Mouse (Mus musculus): ENCODE measurements around the gene Rab28. TPM values are rescaled to one million over a fixed set of nuclear protein-coding genes. Genes with fewer than 3 reads are reported as not detected.

The Rab28 gene
- total RNA-seq, 4 experiments from 2014 or later: 95.5 to 106 (median 97.0) TPM

DNA sequence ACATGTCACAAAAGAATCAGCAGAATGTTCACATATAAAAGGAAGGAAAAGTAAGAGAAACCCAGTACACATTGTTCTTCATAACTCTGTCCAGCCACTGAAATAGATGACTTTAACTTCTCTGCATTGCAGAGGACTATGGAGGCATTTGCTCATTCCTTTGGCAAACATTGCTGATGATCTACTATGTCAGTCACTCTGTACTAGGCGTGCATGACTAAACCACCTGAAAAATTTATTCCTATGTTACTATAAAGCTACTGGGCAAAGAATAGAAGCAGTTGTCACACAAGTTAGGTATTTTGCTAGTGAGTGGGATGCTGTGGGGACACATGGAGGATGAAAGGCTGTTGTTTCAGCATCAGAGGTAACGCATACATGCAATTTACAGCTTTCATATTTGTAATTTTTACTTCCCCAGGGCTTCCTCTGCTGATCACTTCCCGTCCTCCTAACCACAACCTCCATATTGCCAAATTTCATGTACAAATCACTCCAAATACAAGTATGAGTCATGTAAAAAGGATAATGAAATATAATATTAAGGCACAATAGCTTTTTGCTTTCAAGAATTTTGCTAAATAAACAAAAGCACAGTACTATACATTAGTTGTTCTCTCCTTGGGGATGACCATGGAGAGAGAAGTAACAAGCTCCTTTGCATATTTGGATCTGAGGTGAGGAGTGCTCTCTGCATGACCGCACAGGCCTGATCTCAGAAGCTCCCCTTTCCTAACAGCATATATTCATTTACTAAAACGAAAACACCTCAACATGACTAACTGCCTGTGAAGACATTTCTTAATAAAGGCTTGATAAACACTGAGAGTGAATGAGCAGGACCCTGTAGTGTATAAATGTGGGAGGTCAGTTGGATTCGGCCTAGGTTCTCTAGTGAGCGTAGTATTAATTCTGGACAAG is 80.5 kb downstream of the Rab28 start:
- DNase-seq (ENCODE audit: low spot score): no peak

GRCm38 (mm10) chr5:41625544-41625943 is 82.4 kb downstream of the Rab28 start:
- DNase-seq (ENCODE audit: low spot score): no peak

GRCm38 (mm10) chr5:41621748-41622147 is 86.2 kb downstream of the Rab28 start:
- no peak for DNase-seq (ENCODE audit: low spot score)

DNA sequence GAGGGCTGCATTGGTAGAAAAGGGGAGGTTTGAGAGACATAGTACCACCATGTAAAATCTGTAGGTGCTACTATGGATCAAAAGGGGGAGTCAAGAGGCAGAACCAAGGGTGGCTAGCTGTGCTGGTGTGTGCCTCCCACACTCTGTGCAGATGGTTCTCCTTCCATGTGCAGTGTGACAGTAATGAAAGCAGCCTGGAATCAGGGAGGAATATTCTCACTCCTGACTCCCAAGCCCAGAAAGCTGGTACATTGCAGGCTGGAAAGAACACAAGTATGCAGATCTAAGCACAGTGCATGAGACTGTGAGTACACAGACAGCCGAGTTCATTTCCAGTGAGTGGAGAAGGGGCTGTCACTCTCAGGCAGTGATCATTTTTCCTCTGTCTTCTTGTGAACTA is 89.0 kb downstream of the Rab28 start:
- no peak for DNase-seq (ENCODE audit: low spot score)

GRCm38 (mm10) chr5:41610447-41611030 is 97.4 kb downstream of the Rab28 start:
- DNase-seq (ENCODE audit: low spot score): no peak

DNA sequence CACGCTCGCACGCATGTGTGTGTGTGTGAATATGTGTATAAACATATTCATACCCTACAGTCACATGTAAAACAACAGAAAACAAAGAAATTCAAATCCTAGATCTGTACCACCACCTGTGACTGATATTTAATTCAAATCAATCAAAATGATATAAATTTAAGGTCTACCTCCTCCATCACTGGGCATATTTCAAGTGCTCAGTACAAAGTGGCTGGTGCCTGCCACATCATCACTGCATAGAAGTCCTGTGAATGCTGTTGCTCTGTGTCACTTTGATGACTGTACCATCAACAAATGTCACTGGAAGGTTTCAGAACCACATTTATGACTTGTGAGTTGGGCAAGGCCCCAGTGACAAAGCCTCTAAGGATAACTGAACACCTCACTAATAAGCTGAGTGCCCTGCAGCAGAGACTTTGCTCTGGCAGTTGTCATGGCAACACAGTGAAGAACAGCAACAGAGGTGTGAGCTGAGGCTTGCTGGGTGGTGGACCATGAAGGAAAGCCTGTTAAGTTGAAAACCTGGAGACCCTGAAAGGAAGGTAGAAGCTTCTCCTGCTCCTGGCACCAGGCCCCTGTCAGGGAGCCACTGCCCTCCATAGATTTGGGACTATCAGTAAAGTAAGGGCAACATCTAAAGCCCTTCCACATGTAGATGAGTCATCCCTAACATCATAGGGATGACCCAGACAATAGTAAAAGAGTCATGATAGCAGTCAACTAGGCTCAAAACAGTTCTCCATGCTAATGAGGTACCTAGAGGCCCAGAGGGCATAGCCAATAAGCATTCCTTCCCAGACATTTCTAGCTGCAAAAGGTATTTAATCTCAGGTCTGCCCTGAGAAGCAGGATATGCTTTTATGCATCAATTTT is 111.5 kb downstream of the Rab28 start:
- no peak for DNase-seq (ENCODE audit: low spot score)

DNA sequence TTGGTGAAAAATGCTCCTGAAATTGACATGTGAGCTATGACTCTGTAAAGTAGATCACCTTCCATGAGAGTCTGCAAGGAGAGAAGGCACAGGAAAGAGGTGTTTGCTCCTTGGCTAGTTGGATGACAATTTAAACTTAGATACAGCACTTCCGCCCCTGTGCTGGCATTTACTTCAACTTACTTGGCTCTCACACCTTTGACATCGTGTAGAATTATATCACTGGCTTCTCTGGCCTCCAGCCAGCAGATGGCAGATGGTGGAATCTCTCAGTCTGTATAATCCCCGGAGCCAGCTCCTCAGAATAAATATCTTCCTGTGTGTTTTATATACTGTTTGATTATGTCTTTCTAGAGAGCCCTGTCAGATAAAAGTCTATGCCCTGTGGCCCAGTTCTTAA is 112.8 kb downstream of the Rab28 start:
- DNase-seq (ENCODE audit: low spot score): no peak

DNA sequence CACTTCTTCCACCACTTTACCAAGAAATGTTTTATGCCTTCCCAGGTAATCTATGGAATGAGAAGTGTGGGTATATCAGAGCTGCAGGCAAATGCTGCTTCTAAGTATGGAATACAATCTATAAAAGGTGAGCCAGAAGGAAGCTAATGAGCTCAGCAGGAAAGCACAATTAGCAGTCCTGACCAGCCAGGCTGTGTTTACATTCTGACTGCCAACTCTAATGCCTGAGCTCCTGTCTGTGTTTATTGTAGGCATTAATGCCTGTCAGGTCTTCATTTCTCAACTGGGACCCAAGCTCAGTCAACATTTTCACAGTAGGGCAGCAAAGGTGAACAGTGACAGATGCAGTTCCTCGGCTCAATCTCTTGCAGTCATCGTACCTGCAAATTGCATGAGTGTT is 129.9 kb downstream of the Rab28 start:
- no peak for DNase-seq (ENCODE audit: low spot score)

Other genes with a start within 250 kb of the Rab28 start
- not detected for gene Nkx3-2, start 56.3 kb upstream of the Rab28 start, total RNA-seq (2022)
- gene Bod1l, start 136.2 kb upstream of the Rab28 start, total RNA-seq (2022): 10 to 100 TPM; 18.0 to 18.6 (median 18.4) TPM

Data from heart, adult 8-10 months (tissue).